Mouse (Mus musculus) cortical plate, adult 2 months (tissue): ENCODE data around the gene Cryzl1.

ENCODE experiments used
- CTCF ChIP-seq: fragments of 200-500 bp; IDR thresholded peaks from 2 replicates; pipeline ENCODE4 v1.5.1; 2011; ENCODE audit warnings: mild to moderate bottlenecking, control low read depth, low read length; ENCODE audit not compliant: insufficient read depth; ENCODE audit errors: extremely low read depth
- POLR2A ChIP-seq: fragments of 200-500 bp; IDR thresholded peaks from 2 replicates; pipeline ENCODE4 v1.6.1; 2011; ENCODE audit warnings: mild to moderate bottlenecking, low read length, control low read depth; ENCODE audit not compliant: insufficient read depth; ENCODE audit errors: extremely low read depth

- TF ChIP-seq CTCF (no peak), POLR2A (no peak)
These were observed 89.1 kb downstream of the Cryzl1 start for GRCm38 (mm10) chr16:91639636-91640035.
